Mouse (Mus musculus) embryonic facial prominence, embryonic 14.5 days (tissue): ENCODE measurements around the gene Taf6l. TPM values are rescaled to one million over a fixed set of nuclear protein-coding genes. Genes with fewer than 3 reads are reported as not detected.

ENCODE experiments used
- ATAC-seq: fragments of 200-750 bp; cut with Nextera tagmentation; 2 replicates; pipeline ENCODE4 v1.8.0; 2017; ENCODE audit warnings: low read depth, moderate number of reproducible peaks, moderate TSS enrichment
- DNase-seq: peaks from one replicate; pipeline ENCODE4 v3.0.0-alpha.2; 2015; ENCODE audit warnings: low spot score
- H3K27ac ChIP-seq: fragments of 300-500 bp; sonication (generic); replicated peaks from 2 replicates; pipeline ENCODE4 v1.5.1; 2014; ENCODE audit warnings: low read depth, mild to moderate bottlenecking, low read length, moderate library complexity
- H3K27me3 ChIP-seq: fragments of 300-500 bp; sonication (generic); replicated peaks from 2 replicates; pipeline ENCODE4 v1.6.1; 2014; ENCODE audit warnings: low read length; ENCODE audit not compliant: control insufficient read depth, insufficient read depth
- H3K36me3 ChIP-seq: fragments of 300-500 bp; sonication (generic); 2 replicates; pipeline ENCODE4 v1.6.1; 2014; ENCODE audit warnings: low read length, mixed read lengths; ENCODE audit not compliant: control insufficient read depth, insufficient read depth
- H3K4me1 ChIP-seq: fragments of 300-500 bp; sonication (generic); 2 replicates; pipeline ENCODE4 v1.6.1; 2014; ENCODE audit warnings: antibody characterized with exemption, low read length; ENCODE audit not compliant: control insufficient read depth, insufficient read depth
- H3K4me2 ChIP-seq: fragments of 300-500 bp; sonication (generic); 2 replicates; pipeline ENCODE4 v1.6.1; 2014; ENCODE audit warnings: low read depth, mild to moderate bottlenecking, low read length, moderate library complexity, mixed read lengths
- H3K4me3 ChIP-seq: fragments of 300-500 bp; sonication (generic); 2 replicates; pipeline ENCODE4 v1.5.1; 2014; ENCODE audit warnings: low read depth, mild to moderate bottlenecking, low read length
- H3K9ac ChIP-seq: fragments of 300-500 bp; sonication (generic); 2 replicates; pipeline ENCODE4 v1.6.1; 2014; ENCODE audit warnings: low read depth, mild to moderate bottlenecking, low read length, moderate library complexity, mixed read lengths
- H3K9me3 ChIP-seq: fragments of 300-500 bp; sonication (generic); 2 replicates; pipeline ENCODE4 v1.6.1; 2016; ENCODE audit warnings: low read length; ENCODE audit not compliant: control insufficient read depth
- WGBS: fragments of 180-500 bp; shearing (Covaris S2); extraction: QIAGEN DNeasy Blood & Tissue Kit; methylation state at CpG from one replicate; pipeline ENCODE4 v1.1.7; 2014; 5-methylcytosine and 5-hydroxymethylcytosine counted together
- microRNA-seq: library from miRNA; unstranded; fragments of <30 nt; microRNA quantifications from one replicate; pipeline ENCODE4, GENCODE M21; 2016; ENCODE audit warnings: borderline number of aligned reads
- polyA plus RNA-seq: library from polyadenylated mRNA; unstranded; fragments of >200 nt; fragmentation: Nextera tagmentation; extraction: Ambion mirVana; gene quantifications from 2 replicates; pipeline ENCODE4 v1.2.1, GENCODE M21; 2014

Gene Taf6l
- polyA plus RNA-seq, 1 experiment from 2014 or later, result 16.5 TPM

- Histone ChIP-seq H3K4me2 (peak overlapping the region; percentile 86), H3K4me1 (peaks cover 18% of the 10 kb centered on the region), H3K9me3 (no peaks in the 10 kb centered on the region), H3K27me3 (no peaks in the 10 kb centered on the region), H3K4me3 (peak overlapping the region; percentile 68), H3K36me3 (peaks cover 29% of the 10 kb centered on the region), H3K9ac (peak overlapping the region; percentile 94), H3K27ac (peak overlapping the region; percentile 88)
- ATAC-seq (no peak), DNase-seq (no peak)
- WGBS, result 40% methylated on average over 4 of the region's 4 CpGs
Observed at GRCm38 (mm10) chr19:8725081-8725613, 61.1 kb downstream of the Taf6l start.

Small RNA genes lying within 50 kb of the gene (microRNA-seq; reads per million reads assigned to microRNA genes)
- not detected for gene Mir6992

Other genes starting within 250 kb of the Taf6l start
- gene Slc22a8, start 195.2 kb downstream of the Taf6l start, polyA plus RNA-seq, result 0.59 and 1.3 TPM in 2 replicates
- gene Slc22a6, start 168.4 kb downstream of the Taf6l start, polyA plus RNA-seq, result 0.67 and 1.1 TPM in 2 replicates
- gene Chrm1, start 122.6 kb downstream of the Taf6l start, polyA plus RNA-seq, result 0.35 and 0.45 TPM in 2 replicates
- gene Slc3a2, start 63.0 kb downstream of the Taf6l start, polyA plus RNA-seq, result 100 and 107 TPM in 2 replicates
- gene Wdr74, start 50.6 kb downstream of the Taf6l start, polyA plus RNA-seq, result 76.6 and 80.1 TPM in 2 replicates
- 0.85 and 1.9 TPM in 2 replicates for gene 1700092M07Rik, start 45.7 kb downstream of the Taf6l start, polyA plus RNA-seq
- 140 and 142 TPM in 2 replicates for gene Stx5a, start 45.0 kb downstream of the Taf6l start, polyA plus RNA-seq
- gene Nxf1, start 29.3 kb downstream of the Taf6l start, polyA plus RNA-seq, result 152 and 171 TPM in 2 replicates
- gene Tmem223, start 15.4 kb downstream of the Taf6l start, polyA plus RNA-seq, result 173 and 194 TPM in 2 replicates
- 74.9 and 90.3 TPM in 2 replicates for gene Tmem179b, start 11.9 kb downstream of the Taf6l start, polyA plus RNA-seq
- 151 and 157 TPM in 2 replicates for gene Polr2g, start 12.2 kb upstream of the Taf6l start, polyA plus RNA-seq
- 5.2 and 5.5 TPM in 2 replicates for gene Zbtb3, start 16.1 kb upstream of the Taf6l start, polyA plus RNA-seq
- gene Ttc9c, start 32.9 kb upstream of the Taf6l start, polyA plus RNA-seq, result 38.4 and 40.8 TPM in 2 replicates
- gene Hnrnpul2, start 33.6 kb upstream of the Taf6l start, polyA plus RNA-seq, result 7.8 and 9.2 TPM in 2 replicates
- not detected in 2 replicates for gene AC129217.1, start 43.4 kb upstream of the Taf6l start, polyA plus RNA-seq
- 44.9 and 47.3 TPM in 2 replicates for gene Bscl2, start 51.0 kb upstream of the Taf6l start, polyA plus RNA-seq
- 22.2 and 24.6 TPM in 2 replicates for gene Gng3, start 52.8 kb upstream of the Taf6l start, polyA plus RNA-seq
- 1.6 and 2.4 TPM in 2 replicates for gene Lrrn4cl, start 64.4 kb upstream of the Taf6l start, polyA plus RNA-seq
- 144 and 149 TPM in 2 replicates for gene Ubxn1, start 85.1 kb upstream of the Taf6l start, polyA plus RNA-seq
- 53.8 and 57.5 TPM in 2 replicates for gene Uqcc3, start 94.5 kb upstream of the Taf6l start, polyA plus RNA-seq
- gene Lbhd1, start 97.3 kb upstream of the Taf6l start, polyA plus RNA-seq, result 60.2 and 68.8 TPM in 2 replicates
- gene Gm49403, start 97.5 kb upstream of the Taf6l start, polyA plus RNA-seq, result not detected in 2 replicates
- 77.4 and 86.6 TPM in 2 replicates for gene 1810009A15Rik, start 102.4 kb upstream of the Taf6l start, polyA plus RNA-seq
- not detected in 2 replicates for gene Gm49416, start 102.5 kb upstream of the Taf6l start, polyA plus RNA-seq
- gene Ints5, start 106.6 kb upstream of the Taf6l start, polyA plus RNA-seq, result 34.8 and 35.1 TPM in 2 replicates
- gene Ganab, start 111.7 kb upstream of the Taf6l start, polyA plus RNA-seq, result 99.2 and 103 TPM in 2 replicates
- gene B3gat3, start 134.0 kb upstream of the Taf6l start, polyA plus RNA-seq, result 42.3 and 42.4 TPM in 2 replicates
- 2.2 and 2.5 TPM in 2 replicates for gene Rom1, start 142.9 kb upstream of the Taf6l start, polyA plus RNA-seq
- gene Eml3, start 143.1 kb upstream of the Taf6l start, polyA plus RNA-seq, result 18.2 and 20.4 TPM in 2 replicates
- gene Mta2, start 155.5 kb upstream of the Taf6l start, polyA plus RNA-seq, result 39.7 and 43.6 TPM in 2 replicates
- 24.7 and 27.8 TPM in 2 replicates for gene Tut1, start 167.4 kb upstream of the Taf6l start, polyA plus RNA-seq
- 469 and 503 TPM in 2 replicates for gene Eef1g, start 180.6 kb upstream of the Taf6l start, polyA plus RNA-seq
- gene Ahnak, start 202.9 kb upstream of the Taf6l start, polyA plus RNA-seq, result 44.8 and 57.6 TPM in 2 replicates